ENCODE assay signal across 11 mouse cellular contexts in the genomic region with DNA sequence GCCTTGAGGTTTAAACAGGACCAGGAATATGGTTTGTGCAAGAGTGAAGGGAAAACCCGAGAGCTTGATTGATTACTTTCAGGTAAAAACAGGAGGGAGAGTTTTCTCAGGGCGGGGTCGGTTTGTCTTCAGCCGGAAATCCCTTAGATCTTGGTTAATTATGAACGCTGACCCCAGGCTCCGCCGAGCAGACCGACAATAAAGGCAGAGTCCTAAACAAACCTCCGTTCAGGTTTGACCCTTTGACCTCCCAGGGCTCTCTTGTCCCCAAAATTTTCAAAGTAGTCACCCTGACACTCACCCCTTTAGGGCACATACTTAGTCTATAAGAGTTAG.
DNase-seq lines count a peak whose midpoint lies in the region; ATAC-seq and TF ChIP-seq lines count a peak whose summit lies in the region.
"Had no signal": no experiment of that assay in that cellular context is flagged by ENCODE, and none has a peak within 500 bp of the region (broad histone marks: within the 10 kb centered on the region; RNA-seq: fewer than 3 reads in every experiment).

No protein-coding gene starts in this region.

- peak overlapping the region; percentile 48 for H3K4me2 ChIP-seq in CH12.LX (ENCODE audit: insufficient read depth, low read depth, poor library complexity, severe bottlenecking)
- peak overlapping the region; percentile 16; the same call in 1 of the 2 replicates for H3K4me2 ChIP-seq in intestine, embryonic 14.5 days (ENCODE audit: low read length)
- peak overlapping the region; percentile 42; the same call in 1 of the 2 replicates for H3K4me2 ChIP-seq in liver, embryonic 14.5 days (ENCODE audit: low read depth)
- H3K4me2 ChIP-seq in midbrain, embryonic 14.5 days (ENCODE audit: low read length), result no peak overlapping the region

- TF ChIP-seq POLR2A in CH12.LX (IDR thresholded peaks at IDR 0.05; ENCODE audit: low read depth, low read length), result no peak

- peaks cover 21 to 80% of the 10 kb centered on the region in 2 experiments for H3K4me1 ChIP-seq in CH12.LX (ENCODE audit: control insufficient read depth in 1 of 2, insufficient read depth in 2 of 2)
- H3K4me1 ChIP-seq in intestine, embryonic 14.5 days (replicated peaks; ENCODE audit: control insufficient read depth, insufficient read depth, low read length), result peaks cover 84% of the 10 kb centered on the region
- H3K4me1 ChIP-seq in liver, embryonic 14.5 days (replicated peaks; ENCODE audit: control insufficient read depth in 2 of 2, insufficient read depth in 2 of 2, low read length in 1 of 2), result peaks cover 16 to 52% of the 10 kb centered on the region in 2 experiments
- H3K4me1 ChIP-seq in midbrain, embryonic 14.5 days (ENCODE audit: control insufficient read depth, insufficient read depth, low read length), result peaks cover 7% of the 10 kb centered on the region; the same call in 1 of the 2 replicates

- dilution Hi-C loops in CH12.LX (cut with MboI; ENCODE audit: extremely low pct_ligation_motif_present, extremely low pct_unique_long_range_greater_than_20kb, low sequenced_read_pairs), result no loop called here

- 0 out of 2 replicates have a peak, but pooled peaks have one; percentile 29 for ATAC-seq in intestine, embryonic 14.5 days (replicated peaks; ENCODE audit: low FRiP score, low TSS enrichment, low read depth)
- ATAC-seq in liver, embryonic 14.5 days (ENCODE audit: insufficient read depth), result 0 out of 2 replicates have a peak, but pooled peaks have one; percentile 14
- ATAC-seq in midbrain, embryonic 14.5 days (ENCODE audit: low FRiP score, low TSS enrichment), result no peak
- ATAC-seq: hindbrain, postnatal 0 days had no signal

- H3K9ac ChIP-seq in CH12.LX (ENCODE audit: insufficient read depth, low read depth), result 0 out of 2 replicates have a peak overlapping the region, but pooled peaks have one; percentile 4
- H3K9ac ChIP-seq in intestine, embryonic 14.5 days (ENCODE audit: low read length), result no peak overlapping the region
- H3K9ac ChIP-seq in liver, embryonic 14.5 days (replicated peaks), result no peak overlapping the region
- H3K9ac ChIP-seq in midbrain, embryonic 14.5 days (replicated peaks; ENCODE audit: low read length), result no peak overlapping the region

- H3K4me3 ChIP-seq in gastrocnemius, adult 2 months, result peak overlapping the region; percentile 23
- no peak overlapping the region for H3K4me3 ChIP-seq in CH12.LX (replicated peaks in 1 of 3; ENCODE audit: low read depth in 2 of 3, low read length in 2 of 3, poor library complexity in 1 of 3)
- H3K4me3 ChIP-seq in intestine, embryonic 14.5 days (ENCODE audit: low read depth, low read length), result no peak overlapping the region
- H3K4me3 ChIP-seq in liver, embryonic 14.5 days (ENCODE audit: insufficient read depth in 1 of 2, low read depth in 2 of 2, low read length in 2 of 2), result no peak overlapping the region
- H3K4me3 ChIP-seq in midbrain, embryonic 14.5 days (replicated peaks; ENCODE audit: low read depth, low read length), result no peak overlapping the region

- DNase-seq in gastrocnemius, adult 2 months, result no peak
- no peak for DNase-seq in gastrocnemius, adult 18-20 months (ENCODE audit: low spot score)
- no peak for DNase-seq in CH12.LX (ENCODE audit: extremely low read depth)
- DNase-seq in intestine, embryonic 14.5 days (ENCODE audit: low spot score), result no peak
- no peak for DNase-seq in liver, embryonic 14.5 days (ENCODE audit: low read depth in 3 of 3, low spot score in 3 of 3)
- no peak for DNase-seq in adrenal gland, adult (ENCODE audit: inconsistent age in 2 of 2, low spot score in 1 of 2)
- no peak for DNase-seq in left cerebral cortex, adult 8-10 months (ENCODE audit: low spot score in 2 of 2)
- DNase-seq in midbrain, embryonic 14.5 days, result no peak
- DNase-seq: gastrocnemius, postnatal 10 days; left cerebral cortex, postnatal 4 days had no signal

- TF ChIP-seq EP300 in CH12.LX (IDR thresholded peaks at IDR 0.05; ENCODE audit: low read length), result no peak; the same call in 1 of the 2 replicates
- no peak for TF ChIP-seq EP300 in liver, embryonic 14.5 days (IDR thresholded peaks at IDR 0.05; ENCODE audit: low read depth)

- TF ChIP-seq CTCF in gastrocnemius, adult 2 months (IDR thresholded peaks at IDR 0.05), result no peak
- TF ChIP-seq CTCF in CH12.LX (conservative IDR thresholded peaks at IDR 0.05 in 1 of 2, IDR thresholded peaks at IDR 0.05 in 1 of 2; ENCODE audit: low read depth in 2 of 2, low read length in 2 of 2), result no peak
- no peak for TF ChIP-seq CTCF in liver, embryonic 14.5 days (IDR thresholded peaks at IDR 0.05; ENCODE audit: low read depth)

- no peaks in the 10 kb centered on the region; the same call in none of the 2 replicates for H3K79me2 ChIP-seq in CH12.LX (replicated peaks; ENCODE audit: control insufficient read depth, extremely low read depth, insufficient read depth, poor library complexity, severe bottlenecking)

- H3K27ac ChIP-seq in gastrocnemius, adult 2 months, result peak overlapping the region; percentile 84
- no peak overlapping the region for H3K27ac ChIP-seq in CH12.LX (ENCODE audit: insufficient read depth, low read depth)
- H3K27ac ChIP-seq in intestine, embryonic 14.5 days (ENCODE audit: low read depth), result no peak overlapping the region; the same call in 1 of the 2 replicates
- H3K27ac ChIP-seq in liver, embryonic 14.5 days, result no peak overlapping the region
- no peak overlapping the region for H3K27ac ChIP-seq in midbrain, embryonic 14.5 days (replicated peaks; ENCODE audit: low read depth, low read length)

- no peaks in the 10 kb centered on the region for H3K9me3 ChIP-seq in CH12.LX (replicated peaks; ENCODE audit: low read length)
- no peaks in the 10 kb centered on the region for H3K9me3 ChIP-seq in intestine, embryonic 14.5 days (ENCODE audit: control insufficient read depth, low read length)
- H3K9me3 ChIP-seq in liver, embryonic 14.5 days (ENCODE audit: control insufficient read depth, low read length), result no peaks in the 10 kb centered on the region
- H3K9me3 ChIP-seq in midbrain, embryonic 14.5 days (ENCODE audit: control insufficient read depth, low read length), result no peaks in the 10 kb centered on the region

- H3K36me3 ChIP-seq in CH12.LX (replicated peaks in 1 of 2; ENCODE audit: control insufficient read depth in 1 of 2, insufficient read depth in 1 of 2, low read length in 1 of 2), result peaks cover 0 to 15% of the 10 kb centered on the region in 2 experiments
- no peaks in the 10 kb centered on the region for H3K36me3 ChIP-seq in intestine, embryonic 14.5 days (ENCODE audit: control insufficient read depth, insufficient read depth, low read length)
- no peaks in the 10 kb centered on the region for H3K36me3 ChIP-seq in liver, embryonic 14.5 days (replicated peaks; ENCODE audit: control insufficient read depth, insufficient read depth, low read depth)
- H3K36me3 ChIP-seq in midbrain, embryonic 14.5 days (ENCODE audit: control insufficient read depth, insufficient read depth, low read length), result no peaks in the 10 kb centered on the region

- no peak for TF ChIP-seq RAD21 in CH12.LX (IDR thresholded peaks at IDR 0.05; ENCODE audit: low read depth, low read length)

- in situ Hi-C loops in CH12.LX (cut with MboI; ENCODE audit: low pct_ligation_motif_present, low pct_unique_long_range_greater_than_20kb, low sequenced_read_pairs), result no loop called here

- intact Hi-C loops in gastrocnemius, adult 2 months (cut with DNase I), result loop anchor here (5.0 to 10.0 kb wide), 2 partner anchors 60 to 217 kb away; partner anchors contain the start of gene Rab1a

- WGBS in intestine, embryonic 14.5 days, result 12% methylated on average over 9 of the region's 9 CpGs
- WGBS in liver, embryonic 14.5 days (ENCODE audit: insufficient replicate concordance), result 26% methylated on average over 9 of the region's 9 CpGs
- 19% methylated on average over 9 of the region's 9 CpGs for WGBS in midbrain, embryonic 14.5 days

- no peaks in the 10 kb centered on the region for H3K27me3 ChIP-seq in CH12.LX (replicated peaks)
- no peaks in the 10 kb centered on the region for H3K27me3 ChIP-seq in intestine, embryonic 14.5 days (replicated peaks; ENCODE audit: control insufficient read depth, insufficient read depth, low read length)
- H3K27me3 ChIP-seq in liver, embryonic 14.5 days (ENCODE audit: control insufficient read depth, insufficient read depth, low read length), result no peaks in the 10 kb centered on the region
- no peaks in the 10 kb centered on the region for H3K27me3 ChIP-seq in midbrain, embryonic 14.5 days (ENCODE audit: control insufficient read depth, insufficient read depth, low read length)

TF ChIP-seq in CH12.LX, 34 proteins besides CTCF, POLR2A, EP300 and RAD21:
- TF ChIP-seq TCF12 (IDR thresholded peaks at IDR 0.05; ENCODE audit: low read depth, low read length), result 0 out of 2 replicates have a peak, but pooled peaks have one; percentile 16
- TF ChIP-seq SIN3A (IDR thresholded peaks at IDR 0.05; ENCODE audit: low read length), result 0 out of 2 replicates have a peak, but pooled peaks have one; percentile 32
- no peak for TF ChIP-seq MYC (IDR thresholded peaks at IDR 0.05; ENCODE audit: low read depth, low read length)
- TF ChIP-seq KAT2A (IDR thresholded peaks at IDR 0.05; ENCODE audit: insufficient replicate concordance, low read length), result no peak
- TF ChIP-seq MAFK (IDR thresholded peaks at IDR 0.05; ENCODE audit: insufficient replicate concordance, low read length), result 0 out of 2 replicates have a peak, but pooled peaks have one; percentile 16
